Mouse (Mus musculus): ENCODE data around the gene Prkch. TPM values are rescaled to one million over a fixed set of nuclear protein-coding genes. Genes with fewer than 3 reads are reported as not detected.
A peak's percentile ranks its signal among the peaks of the same experiment; 100 is the strongest.

Gene Prkch
- polyA plus RNA-seq, 1 experiment: 3.2 TPM

GRCm38 (mm10) chr12:73692321-73692720, 107.7 kb downstream of the Prkch start:
- no peak for TF ChIP-seq CTCF (IDR thresholded peaks at IDR 0.05; ENCODE audit: borderline replicate concordance, insufficient read depth, low read depth, low read length)
- no peak for TF ChIP-seq POLR2A (IDR thresholded peaks at IDR 0.05; ENCODE audit: borderline replicate concordance, insufficient read depth, low read length)

GRCm38 (mm10) chr12:73693347-73693746, 108.8 kb downstream of the Prkch start:
- TF ChIP-seq CTCF (IDR thresholded peaks at IDR 0.05; ENCODE audit: borderline replicate concordance, insufficient read depth, low read depth, low read length): peak; percentile 53
- TF ChIP-seq POLR2A (IDR thresholded peaks at IDR 0.05; ENCODE audit: borderline replicate concordance, insufficient read depth, low read length): no peak
- H3K27ac ChIP-seq (ENCODE audit: insufficient read depth, low read length): no peak overlapping the region
- WGBS: 18% methylated on average over 4 of the region's 4 CpGs

More at GRCm38 (mm10) chr12:73692321-73692720, 107.7 kb downstream of the Prkch start:
- DNase-seq: no peak
- Histone ChIP-seq H3K4me1 (ENCODE audit: control insufficient read depth, insufficient read depth, low read length) (no peaks in the 10 kb centered on the region), H3K27me3 (ENCODE audit: control insufficient read depth, insufficient read depth, low read length) (no peaks in the 10 kb centered on the region), H3K27ac (ENCODE audit: insufficient read depth, low read length) (no peak overlapping the region), H3K4me3 (replicated peaks; ENCODE audit: insufficient read depth, low read depth, low read length) (no peak overlapping the region)
- WGBS: 29% methylated on average over 4 of the region's 4 CpGs

GRCm38 (mm10) chr12:73694690-73695089, 110.1 kb downstream of the Prkch start:
- DNase-seq: no peak
- H3K4me1 ChIP-seq (ENCODE audit: control insufficient read depth, insufficient read depth, low read length): no peaks in the 10 kb centered on the region
- H3K27ac ChIP-seq (ENCODE audit: insufficient read depth, low read length): no peak overlapping the region
- H3K4me3 ChIP-seq (replicated peaks; ENCODE audit: insufficient read depth, low read depth, low read length): no peak overlapping the region
- TF ChIP-seq CTCF (IDR thresholded peaks at IDR 0.05; ENCODE audit: borderline replicate concordance, insufficient read depth, low read depth, low read length) (no peak), POLR2A (IDR thresholded peaks at IDR 0.05; ENCODE audit: borderline replicate concordance, insufficient read depth, low read length) (no peak)
- H3K27me3 ChIP-seq (ENCODE audit: control insufficient read depth, insufficient read depth, low read length): no peaks in the 10 kb centered on the region
- WGBS: 87% methylated on average over 13 of the region's 13 CpGs

More at GRCm38 (mm10) chr12:73693347-73693746, 108.8 kb downstream of the Prkch start:
- Histone ChIP-seq H3K4me3 (replicated peaks; ENCODE audit: insufficient read depth, low read depth, low read length) (no peak overlapping the region), H3K4me1 (ENCODE audit: control insufficient read depth, insufficient read depth, low read length) (no peaks in the 10 kb centered on the region), H3K27me3 (ENCODE audit: control insufficient read depth, insufficient read depth, low read length) (no peaks in the 10 kb centered on the region)
- peak; percentile 15 to 22 for DNase-seq

GRCm38 (mm10) chr12:73695110-73695509, 110.5 kb downstream of the Prkch start:
- TF ChIP-seq CTCF (IDR thresholded peaks at IDR 0.05; ENCODE audit: borderline replicate concordance, insufficient read depth, low read depth, low read length) (no peak), POLR2A (IDR thresholded peaks at IDR 0.05; ENCODE audit: borderline replicate concordance, insufficient read depth, low read length) (no peak)
- DNase-seq: no peak
- WGBS: 75% methylated on average over 16 of the region's 16 CpGs
- no peaks in the 10 kb centered on the region for H3K4me1 ChIP-seq (ENCODE audit: control insufficient read depth, insufficient read depth, low read length)
- no peaks in the 10 kb centered on the region for H3K27me3 ChIP-seq (ENCODE audit: control insufficient read depth, insufficient read depth, low read length)
- H3K27ac ChIP-seq (ENCODE audit: insufficient read depth, low read length): no peak overlapping the region
- H3K4me3 ChIP-seq (replicated peaks; ENCODE audit: insufficient read depth, low read depth, low read length): no peak overlapping the region

GRCm38 (mm10) chr12:73696084-73696483, 111.5 kb downstream of the Prkch start:
- no peak for DNase-seq
- WGBS: 22% methylated on average over 4 of the region's 4 CpGs
- Histone ChIP-seq H3K27ac (ENCODE audit: insufficient read depth, low read length) (no peak overlapping the region), H3K4me1 (ENCODE audit: control insufficient read depth, insufficient read depth, low read length) (no peaks in the 10 kb centered on the region), H3K4me3 (replicated peaks; ENCODE audit: insufficient read depth, low read depth, low read length) (no peak overlapping the region), H3K27me3 (ENCODE audit: control insufficient read depth, insufficient read depth, low read length) (no peaks in the 10 kb centered on the region)
- TF ChIP-seq POLR2A (IDR thresholded peaks at IDR 0.05; ENCODE audit: borderline replicate concordance, insufficient read depth, low read length) (no peak), CTCF (IDR thresholded peaks at IDR 0.05; ENCODE audit: borderline replicate concordance, insufficient read depth, low read depth, low read length) (no peak)

- Histone ChIP-seq H3K4me1 (ENCODE audit: control insufficient read depth, insufficient read depth, low read length) (no peaks in the 10 kb centered on the region), H3K27ac (ENCODE audit: insufficient read depth, low read length) (no peak overlapping the region), H3K27me3 (ENCODE audit: control insufficient read depth, insufficient read depth, low read length) (no peaks in the 10 kb centered on the region), H3K4me3 (replicated peaks; ENCODE audit: insufficient read depth, low read depth, low read length) (no peak overlapping the region)
- 80% methylated on average over 4 of the region's 4 CpGs for WGBS
- DNase-seq: no peak
- TF ChIP-seq POLR2A (IDR thresholded peaks at IDR 0.05; ENCODE audit: borderline replicate concordance, insufficient read depth, low read length) (no peak), CTCF (IDR thresholded peaks at IDR 0.05; ENCODE audit: borderline replicate concordance, insufficient read depth, low read depth, low read length) (no peak)
Measured at GRCm38 (mm10) chr12:73696946-73697345, 112.3 kb downstream of the Prkch start.

GRCm38 (mm10) chr12:73698436-73698835, 113.8 kb downstream of the Prkch start:
- WGBS: 67% methylated on average over 5 of the region's 5 CpGs
- Histone ChIP-seq H3K27ac (ENCODE audit: insufficient read depth, low read length) (no peak overlapping the region), H3K27me3 (ENCODE audit: control insufficient read depth, insufficient read depth, low read length) (no peaks in the 10 kb centered on the region), H3K4me3 (replicated peaks; ENCODE audit: insufficient read depth, low read depth, low read length) (no peak overlapping the region), H3K4me1 (ENCODE audit: control insufficient read depth, insufficient read depth, low read length) (no peaks in the 10 kb centered on the region)
- DNase-seq: no peak
- TF ChIP-seq POLR2A (IDR thresholded peaks at IDR 0.05; ENCODE audit: borderline replicate concordance, insufficient read depth, low read length) (no peak), CTCF (IDR thresholded peaks at IDR 0.05; ENCODE audit: borderline replicate concordance, insufficient read depth, low read depth, low read length) (no peak)

- DNase-seq: no peak
- no peak overlapping the region for H3K4me3 ChIP-seq (replicated peaks; ENCODE audit: insufficient read depth, low read depth, low read length)
- no peak for TF ChIP-seq CTCF (IDR thresholded peaks at IDR 0.05; ENCODE audit: borderline replicate concordance, insufficient read depth, low read depth, low read length)
- TF ChIP-seq POLR2A (IDR thresholded peaks at IDR 0.05; ENCODE audit: borderline replicate concordance, insufficient read depth, low read length): no peak
- 90% methylated on average over 8 of the region's 8 CpGs for WGBS
- H3K27me3 ChIP-seq (ENCODE audit: control insufficient read depth, insufficient read depth, low read length): no peaks in the 10 kb centered on the region
- H3K4me1 ChIP-seq (ENCODE audit: control insufficient read depth, insufficient read depth, low read length): no peaks in the 10 kb centered on the region
- H3K27ac ChIP-seq (ENCODE audit: insufficient read depth, low read length): no peak overlapping the region
Measured at GRCm38 (mm10) chr12:73698841-73699240, 114.2 kb downstream of the Prkch start.
